23 mouse cellular contexts compared by ENCODE assay signal in the genomic region with DNA sequence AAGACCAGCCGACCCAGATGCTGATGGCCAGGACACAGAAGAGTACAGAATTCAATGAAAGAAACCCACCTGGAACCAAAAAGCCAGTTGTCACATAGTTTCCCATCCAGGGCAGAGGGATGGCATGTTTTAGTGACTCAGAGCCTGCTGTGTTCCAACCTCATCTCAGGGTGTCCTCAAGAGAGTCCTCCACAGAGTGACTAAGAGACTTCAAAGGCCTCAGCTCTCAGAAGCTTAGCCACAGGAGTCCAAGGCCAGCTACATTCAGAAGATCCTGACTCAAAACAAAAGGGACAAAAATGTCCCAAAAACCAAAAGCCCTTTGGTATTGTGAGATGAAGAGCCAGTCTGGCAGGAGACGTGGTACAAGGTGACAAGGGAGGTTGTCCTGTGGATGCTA. TPM values are rescaled to one million over a fixed set of nuclear protein-coding genes. Genes with fewer than 3 reads are reported as not detected.
"Had no signal": no experiment of that assay in that cellular context is flagged by ENCODE, and none has a peak within 500 bp of the region (broad histone marks: within the 10 kb centered on the region; RNA-seq: fewer than 3 reads in every experiment).

No protein-coding gene starts in this region.

- H3K4me1 ChIP-seq: midbrain, embryonic 12.5 days had no signal

- H3K9me3 ChIP-seq: midbrain, embryonic 12.5 days; midbrain, embryonic 15.5 days; neural tube, embryonic 13.5 days had no signal

- H3K36me3 ChIP-seq: midbrain, embryonic 12.5 days; midbrain, embryonic 15.5 days had no signal

- H3K4me3 ChIP-seq: left cerebral cortex, adult 2 months; midbrain, embryonic 12.5 days; midbrain, embryonic 15.5 days; neural tube, embryonic 13.5 days had no signal

- H3K27ac ChIP-seq: kidney, postnatal 0 days; left cerebral cortex, adult 2 months; liver, embryonic 14.5 days; macrophage; midbrain, embryonic 12.5 days; midbrain, embryonic 15.5 days; neural tube, embryonic 13.5 days had no signal

- H3K9ac ChIP-seq: liver, embryonic 14.5 days; liver, postnatal 0 days; lung, embryonic 14.5 days; midbrain, embryonic 12.5 days; midbrain, embryonic 15.5 days; neural tube, embryonic 13.5 days had no signal

- H3K4me2 ChIP-seq: liver, embryonic 11.5 days; lung, embryonic 14.5 days; midbrain, embryonic 12.5 days; midbrain, embryonic 15.5 days; neural tube, embryonic 13.5 days had no signal

- DNase-seq: kidney, adult 9 months; kidney, postnatal 36 days; layer of hippocampus, postnatal 36 days; liver, postnatal 0 days; lung, embryonic 14.5 days; thymus, postnatal 25 days had no signal

- ATAC-seq: liver, postnatal 0 days; lung, postnatal 0 days; midbrain, embryonic 15.5 days had no signal

- H3K27me3 ChIP-seq: midbrain, embryonic 12.5 days; midbrain, embryonic 15.5 days; neural tube, embryonic 13.5 days had no signal

RNA-seq across cellular contexts. Expression of a gene that starts 33.7 kb away (rescaled TPM):
- polyA plus RNA-seq: macrophage had no signal

RNA-seq across cellular contexts. Expression of a gene that starts 53.2 kb away (rescaled TPM):
- total RNA-seq: layer of hippocampus, adult 8-10 months; layer of hippocampus, postnatal 10 days; layer of hippocampus, postnatal 36 days; left cerebral cortex, adult 2 months; left cerebral cortex, postnatal 10 days; left cerebral cortex, postnatal 36 days; megakaryocyte, adult 5-6 weeks had no signal
- polyA plus RNA-seq: kidney, postnatal 0 days; liver, postnatal 0 days; lung, embryonic 14.5 days; macrophage; neural tube, embryonic 13.5 days; small intestine, adult 2 months; spleen, adult 2 months; thymus, postnatal 0 days had no signal
